Mouse (Mus musculus): ENCODE data around the gene Hinfp.
"Not testable (repeated sequence)": the region's sequence is repeated elsewhere in the genome, so short reads cannot be mapped to it uniquely, and the experiment has no call there.

The Hinfp gene

GRCm38 (mm10) chr9:44305466-44306079 is at the start of gene Hinfp:
Gene Hinfp (minus strand): TSS chr9:44305671.
- peak; percentile 90 for DNase-seq (ENCODE audit: extremely low read depth, low read depth, low spot score)

GRCm38 (mm10) chr9:44353142-44353541 is 47.7 kb upstream of the Hinfp start:
- no peak for DNase-seq (ENCODE audit: extremely low read depth, low read depth, low spot score)

- DNase-seq (ENCODE audit: extremely low read depth, low read depth, low spot score) = no peak
Measured at GRCm38 (mm10) chr9:44352337-44352736, 46.9 kb upstream of the Hinfp start.

- DNase-seq (ENCODE audit: extremely low read depth, low read depth, low spot score) = no peak
Measured at GRCm38 (mm10) chr9:44351396-44351795, 45.9 kb upstream of the Hinfp start.

GRCm38 (mm10) chr9:44348546-44348945 is 43.1 kb upstream of the Hinfp start:
- no peak for DNase-seq (ENCODE audit: extremely low read depth, low read depth, low spot score)

GRCm38 (mm10) chr9:44347621-44348020 is 42.1 kb upstream of the Hinfp start:
- no peak for DNase-seq (ENCODE audit: extremely low read depth, low read depth, low spot score)

- peak; percentile 37 for DNase-seq (ENCODE audit: extremely low read depth, low read depth, low spot score)
Measured at GRCm38 (mm10) chr9:44347166-44347565, 41.7 kb upstream of the Hinfp start.

GRCm38 (mm10) chr9:44345570-44346433 is 40.3 kb upstream of the Hinfp start:
- DNase-seq (ENCODE audit: extremely low read depth, low read depth, low spot score) = peak; percentile 34

GRCm38 (mm10) chr9:44343781-44344421 is 38.4 kb upstream of the Hinfp start, which contains the start of gene Hmbs:
Gene Hmbs (minus strand): TSS chr9:44344228.
- peak; percentile 63 for DNase-seq (ENCODE audit: extremely low read depth, low read depth, low spot score)

GRCm38 (mm10) chr9:44343290-44343689 is 37.8 kb upstream of the Hinfp start:
- DNase-seq (ENCODE audit: extremely low read depth, low read depth, low spot score) = no peak

GRCm38 (mm10) chr9:44342605-44343004 is 37.1 kb upstream of the Hinfp start:
- no peak for DNase-seq (ENCODE audit: extremely low read depth, low read depth, low spot score)

- DNase-seq (ENCODE audit: extremely low read depth, low read depth, low spot score) = no peak
Measured at GRCm38 (mm10) chr9:44342173-44342572, 36.7 kb upstream of the Hinfp start.

GRCm38 (mm10) chr9:44341487-44341886 is 36.0 kb upstream of the Hinfp start:
- DNase-seq (ENCODE audit: extremely low read depth, low read depth, low spot score) = no peak

GRCm38 (mm10) chr9:44338574-44338973 is 33.1 kb upstream of the Hinfp start:
- DNase-seq (ENCODE audit: extremely low read depth, low read depth, low spot score) = no peak

- DNase-seq (ENCODE audit: extremely low read depth, low read depth, low spot score) = no peak
Measured at GRCm38 (mm10) chr9:44337436-44338169, 32.1 kb upstream of the Hinfp start.

GRCm38 (mm10) chr9:44336964-44337363 is 31.5 kb upstream of the Hinfp start:
- no peak for DNase-seq (ENCODE audit: extremely low read depth, low read depth, low spot score)

GRCm38 (mm10) chr9:44336513-44336912 is 31.0 kb upstream of the Hinfp start:
- DNase-seq (ENCODE audit: extremely low read depth, low read depth, low spot score) = not testable (repeated sequence)

- no peak for DNase-seq (ENCODE audit: extremely low read depth, low read depth, low spot score)
Measured at GRCm38 (mm10) chr9:44336093-44336406, 30.6 kb upstream of the Hinfp start.

- DNase-seq (ENCODE audit: extremely low read depth, low read depth, low spot score) = no peak
Measured at GRCm38 (mm10) chr9:44335331-44336092, 30.0 kb upstream of the Hinfp start.
